Mouse (Mus musculus) liver, embryonic 14 days (tissue): ENCODE measurements around the gene Dmrtb1. TPM values are rescaled to one million over a fixed set of nuclear protein-coding genes. Genes with fewer than 3 reads are reported as not detected.

Experiments used
- polyA plus RNA-seq: library from polyadenylated mRNA; depleted of rRNA; stranded (reverse); fragments of >200 nt; gene quantifications from 2 replicates; pipeline ENCODE4 v1.2.3, GENCODE M21; 2012; rRNA removed

Gene Dmrtb1
- 0.03 TPM in 1 of 2 replicates, not detected in the other for polyA plus RNA-seq

GRCm38 (mm10) chr4:107684130-107684529, at the start of gene Dmrtb1:
TSS of gene Dmrtb1 (minus strand) at chr4:107684230.

Other genes starting within 250 kb of the Dmrtb1 start
- gene Glis1, start 249.6 kb downstream of the Dmrtb1 start, polyA plus RNA-seq = 0.22 and 0.26 TPM in 2 replicates
- gene Lrp8, start 118.0 kb upstream of the Dmrtb1 start, polyA plus RNA-seq = 4.6 and 4.9 TPM in 2 replicates
- gene Magoh, start 195.5 kb upstream of the Dmrtb1 start, polyA plus RNA-seq = 106 and 108 TPM in 2 replicates
- 34.1 and 34.9 TPM in 2 replicates for gene 0610037L13Rik, start 205.6 kb upstream of the Dmrtb1 start, polyA plus RNA-seq
- 19.5 and 24.9 TPM in 2 replicates for gene Cpt2, start 239.4 kb upstream of the Dmrtb1 start, polyA plus RNA-seq